Mouse (Mus musculus) T-helper 17 cell (primary cell): ENCODE results near the gene Gm7356.
"Not testable (repeated sequence)": the region's sequence is repeated elsewhere in the genome, so short reads cannot be mapped to it uniquely, and the experiment has no call there.

Experiments
- in situ Hi-C, 2 experiments: fragments of 300-600 bp; cut with MboI, MseI; formaldehyde crosslinking; loops; 1 replicate in 1 of 2; 2 replicates in 1 of 2; pipeline ENCODE4 v1.15.1; 2025; ENCODE audit warnings: high pct_unique_total_duplicates in 2 of 2

Gm7356 gene

DNA sequence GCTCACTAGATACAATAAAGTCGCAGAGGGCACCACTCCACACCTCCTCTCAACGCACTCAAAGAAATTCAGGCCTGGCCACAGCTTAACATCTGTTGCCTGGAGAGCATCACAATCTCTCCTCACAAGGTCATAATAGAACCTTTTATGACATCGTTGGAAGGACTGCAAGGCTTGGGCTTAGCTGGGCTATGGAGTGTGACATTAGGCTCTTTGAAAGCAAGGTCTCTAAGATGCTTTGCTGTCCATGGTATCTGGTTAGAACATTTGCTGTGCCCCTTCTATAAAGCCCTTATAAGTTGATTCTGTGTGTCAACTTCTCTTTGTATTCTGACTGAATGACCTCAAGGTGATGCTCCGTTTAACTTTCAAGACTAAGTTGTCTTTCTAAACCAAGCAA lies at the start of gene Gm7356:
TSS of gene Gm7356 (minus strand) at position 101 of the 400 bp plus-strand sequence.
- in situ Hi-C loops: not testable (repeated sequence)

DNA sequence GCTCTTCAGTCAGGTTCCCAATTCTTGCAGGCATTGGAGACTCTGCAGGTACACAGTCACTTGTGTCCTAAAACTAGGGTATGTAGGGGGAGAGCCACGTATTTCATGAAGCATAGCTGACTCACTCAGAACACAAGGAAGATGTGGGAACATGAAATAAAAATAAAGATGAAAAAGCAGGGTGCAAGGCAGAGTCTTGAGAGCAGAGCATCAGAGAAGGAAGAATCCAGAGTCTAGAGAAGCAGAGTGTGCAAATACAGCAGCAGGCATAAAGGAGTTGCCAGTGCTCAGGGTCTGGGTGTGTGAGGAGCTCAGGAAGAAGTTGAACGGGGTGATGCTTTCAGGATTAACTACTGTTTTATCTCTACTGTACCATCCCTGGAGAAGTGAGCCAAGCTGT lies 38.4 kb upstream of the Gm7356 start:
- in situ Hi-C loops: not testable (repeated sequence)

DNA sequence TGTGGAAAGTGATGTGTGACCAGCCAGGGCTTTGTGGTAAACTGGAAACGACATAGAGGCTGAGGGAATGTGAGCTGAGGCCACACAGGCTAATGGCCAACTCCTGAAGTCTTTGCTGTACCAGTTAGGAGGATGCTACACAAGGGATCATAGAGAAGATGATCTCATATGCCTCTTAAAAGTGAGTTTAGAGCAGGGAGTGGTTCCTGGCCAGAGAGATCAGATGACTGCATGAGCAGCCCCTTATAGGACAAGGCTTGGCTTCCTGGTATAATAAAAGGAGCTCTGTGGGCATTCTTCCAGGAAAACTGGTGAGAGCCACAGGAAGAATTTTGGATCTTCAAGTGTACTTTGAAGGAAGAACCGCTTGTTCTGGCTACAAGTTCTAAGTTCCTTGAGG lies 33.5 kb upstream of the Gm7356 start:
- in situ Hi-C loops: not testable (repeated sequence)

DNA sequence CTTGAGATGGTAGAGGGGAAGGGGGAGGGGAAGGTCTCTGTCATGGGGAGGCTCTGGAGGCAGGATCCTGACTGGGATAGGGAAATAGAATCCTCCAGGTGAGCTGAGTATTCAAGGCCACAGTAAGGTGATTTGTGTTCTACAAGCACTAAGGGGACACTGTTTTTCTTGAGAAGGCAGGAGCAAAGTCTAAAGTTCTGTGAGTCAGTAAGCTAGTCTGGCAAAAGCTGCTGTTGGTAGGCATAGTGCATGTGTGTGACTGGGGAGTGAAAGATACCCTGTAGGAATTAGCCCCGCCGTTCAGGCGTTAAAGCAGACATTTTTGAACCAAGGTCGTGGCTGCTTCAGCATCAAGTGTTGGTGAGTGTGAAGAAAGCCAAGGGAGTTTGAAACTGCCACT lies 32.6 kb upstream of the Gm7356 start:
- in situ Hi-C loops: not testable (repeated sequence)

DNA sequence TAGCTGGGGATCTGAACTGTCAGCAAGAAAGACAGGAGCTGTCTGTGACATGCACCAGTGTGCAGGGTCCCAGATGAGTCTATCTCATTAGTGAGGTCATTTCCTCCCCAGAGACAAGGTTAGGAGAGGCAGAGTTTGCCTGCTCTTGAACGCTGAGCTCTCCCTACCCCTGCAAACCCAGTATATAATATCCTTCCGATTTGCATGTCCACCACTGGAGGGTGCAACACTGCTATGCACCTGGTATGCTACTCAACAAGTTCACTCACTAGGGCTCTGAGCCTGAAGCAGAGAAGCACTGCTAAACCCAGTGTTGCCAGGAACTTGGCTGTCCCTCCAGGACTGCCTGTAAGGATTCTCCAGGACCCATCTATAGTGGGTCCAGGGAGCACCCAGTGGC lies 10.1 kb downstream of the Gm7356 start:
- in situ Hi-C loops: not testable (repeated sequence)

DNA sequence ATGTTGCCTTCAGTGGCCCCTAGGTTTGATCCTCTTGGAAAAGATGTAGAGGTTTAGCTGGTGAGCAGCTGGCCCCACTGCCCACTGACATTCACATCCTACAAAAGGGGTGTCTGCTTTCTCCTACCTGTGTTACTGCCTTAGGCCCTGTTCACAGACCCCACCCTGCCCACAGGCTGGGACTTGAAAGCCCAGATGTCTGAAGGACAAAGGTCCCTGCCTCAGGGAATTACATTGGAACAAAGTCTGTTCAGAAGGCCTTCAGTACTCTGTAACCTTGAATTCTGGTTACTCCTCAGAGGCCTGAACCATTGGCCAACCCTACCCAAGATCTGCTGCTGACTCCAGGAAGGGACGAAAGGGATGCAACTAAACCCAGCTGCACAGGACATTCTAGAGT lies 15.8 kb downstream of the Gm7356 start:
- in situ Hi-C loops: no loop called here

DNA sequence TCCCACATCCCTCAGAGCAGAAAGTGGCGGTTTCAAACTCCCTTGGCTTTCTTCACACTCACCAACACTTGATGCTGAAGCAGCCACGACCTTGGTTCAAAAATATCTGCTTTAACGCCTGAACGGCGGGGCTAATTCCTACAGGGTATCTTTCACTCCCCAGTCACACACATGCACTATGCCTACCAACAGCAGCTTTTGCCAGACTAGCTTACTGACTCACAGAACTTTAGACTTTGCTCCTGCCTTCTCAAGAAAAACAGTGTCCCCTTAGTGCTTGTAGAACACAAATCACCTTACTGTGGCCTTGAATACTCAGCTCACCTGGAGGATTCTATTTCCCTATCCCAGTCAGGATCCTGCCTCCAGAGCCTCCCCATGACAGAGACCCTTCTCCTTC lies 32.7 kb downstream of the Gm7356 start:
- in situ Hi-C loops: loop anchor here (5.0 kb wide), 1 partner anchor 62 kb away; no protein-coding TSS in a partner anchor

DNA sequence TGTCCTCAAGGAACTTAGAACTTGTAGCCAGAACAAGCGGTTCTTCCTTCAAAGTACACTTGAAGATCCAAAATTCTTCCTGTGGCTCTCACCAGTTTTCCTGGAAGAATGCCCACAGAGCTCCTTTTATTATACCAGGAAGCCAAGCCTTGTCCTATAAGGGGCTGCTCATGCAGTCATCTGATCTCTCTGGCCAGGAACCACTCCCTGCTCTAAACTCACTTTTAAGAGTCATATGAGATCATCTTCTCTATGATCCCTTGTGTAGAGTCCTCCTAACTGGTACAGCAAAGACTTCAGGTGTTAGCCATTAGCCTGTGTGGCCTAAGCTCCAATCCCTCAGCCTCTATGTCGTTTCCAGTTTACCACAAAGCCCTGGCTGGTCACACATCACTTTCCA lies 33.6 kb downstream of the Gm7356 start:
- in situ Hi-C loops: loop anchor here (5.0 kb wide), 1 partner anchor 62 kb away; no protein-coding TSS in a partner anchor

DNA sequence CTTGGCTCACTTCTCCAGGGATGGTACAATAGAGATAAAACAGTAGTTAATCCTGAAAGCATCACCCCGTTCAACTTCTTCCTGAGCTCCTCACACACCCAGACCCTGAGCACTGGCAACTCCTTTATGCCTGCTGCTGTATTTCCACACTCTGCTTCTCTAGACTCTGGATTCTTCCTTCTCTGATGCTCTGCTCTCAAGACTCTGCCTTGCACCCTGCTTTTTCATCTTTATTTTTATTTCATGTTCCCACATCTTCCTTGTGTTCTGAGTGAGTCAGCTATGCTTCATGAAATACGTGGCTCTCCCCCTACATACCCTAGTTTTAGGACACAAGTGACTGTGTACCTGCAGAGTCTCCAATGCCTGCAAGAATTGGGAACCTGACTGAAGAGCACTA lies 38.5 kb downstream of the Gm7356 start:
- in situ Hi-C loops: not testable (repeated sequence)

DNA sequence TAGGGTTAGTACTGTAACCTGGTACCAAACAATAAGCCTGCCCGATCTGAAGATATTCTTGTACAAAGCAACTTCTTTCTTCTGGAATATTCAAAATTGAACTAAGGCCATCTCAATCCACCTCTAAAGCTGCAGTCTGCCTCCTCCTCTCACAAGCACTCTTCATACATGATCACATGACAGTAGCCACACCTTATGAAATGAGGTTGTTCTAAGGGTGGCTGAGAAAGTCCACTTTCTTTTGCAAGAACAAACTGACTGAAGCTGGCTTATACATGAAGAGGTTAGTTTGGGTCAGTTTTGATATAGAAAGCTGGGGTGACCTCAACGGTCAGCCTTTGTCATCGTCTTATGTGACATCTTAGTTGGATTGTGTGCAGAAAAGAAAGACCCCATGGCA lies 41.3 kb downstream of the Gm7356 start:
- in situ Hi-C loops: not testable (repeated sequence)

DNA sequence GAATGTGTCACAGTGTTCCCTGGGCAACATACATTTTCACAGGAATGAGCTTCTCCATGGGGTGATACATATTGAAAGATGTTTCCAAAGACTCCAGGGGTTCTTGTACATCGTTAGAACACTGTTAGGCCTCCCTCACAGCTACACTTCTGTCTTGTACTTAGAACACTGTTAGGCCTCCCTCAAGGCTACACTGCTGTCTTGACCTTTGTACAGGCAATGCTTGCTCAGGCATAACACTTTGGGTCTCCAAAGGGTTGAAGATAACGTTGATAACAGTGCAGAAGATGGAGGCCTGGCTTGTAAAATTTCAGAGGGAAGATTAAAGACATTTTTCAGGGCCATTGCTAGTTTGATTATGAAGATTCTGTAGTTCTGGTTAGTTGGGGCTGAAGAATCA lies 45.4 kb downstream of the Gm7356 start:
- in situ Hi-C loops: not testable (repeated sequence)

DNA sequence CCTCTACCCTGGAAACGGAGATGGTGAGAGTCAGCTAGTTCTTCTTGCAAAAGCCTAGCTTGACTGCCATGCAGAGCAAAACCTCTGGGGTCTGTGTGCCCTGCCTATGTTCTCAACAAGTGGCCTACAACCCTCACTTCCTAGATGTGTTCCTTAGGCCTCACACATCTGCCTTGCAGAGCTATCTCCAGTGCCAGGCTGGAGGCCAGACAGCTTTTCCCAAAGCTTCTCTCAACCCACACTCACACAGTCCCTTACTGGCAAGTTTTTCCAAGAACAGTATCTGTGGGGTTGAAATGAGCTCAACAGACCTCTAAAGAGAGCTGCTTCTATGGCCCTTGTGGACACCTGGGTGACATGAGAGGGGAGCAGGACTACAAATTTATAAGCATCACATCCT lies 51.9 kb downstream of the Gm7356 start:
- in situ Hi-C loops: loop anchor here in 1 of 2 experiments (5.0 kb wide), 2 partner anchors 46 to 101 kb away; no protein-coding TSS in a partner anchor
